Mouse (Mus musculus) limb, embryonic 13.5 days (tissue): ENCODE data around the gene Egln2. TPM values are rescaled to one million over a fixed set of nuclear protein-coding genes. Genes with fewer than 3 reads are reported as not detected.

Experiments
- ATAC-seq: fragments of 200-750 bp; cut with Nextera tagmentation; 2 replicates; pipeline ENCODE4 v1.8.0; 2017; ENCODE audit warnings: low read depth, moderate number of reproducible peaks, moderate TSS enrichment; ENCODE audit not compliant: low FRiP score
- H3K27ac ChIP-seq: fragments of 300-500 bp; sonication (generic); 2 replicates; pipeline ENCODE4 v1.5.1; 2015; ENCODE audit warnings: inconsistent platforms, mild to moderate bottlenecking, moderate library complexity
- H3K27me3 ChIP-seq: fragments of 300-500 bp; sonication (generic); 2 replicates; pipeline ENCODE4 v1.6.1; 2015; ENCODE audit warnings: mild to moderate bottlenecking, inconsistent platforms
- H3K36me3 ChIP-seq: fragments of 300-500 bp; sonication (generic); 2 replicates; pipeline ENCODE4 v1.6.1; 2015; ENCODE audit warnings: inconsistent platforms, mild to moderate bottlenecking, moderate library complexity
- H3K4me1 ChIP-seq: fragments of 300-500 bp; sonication (generic); 2 replicates; pipeline ENCODE4 v1.6.1; 2015; ENCODE audit warnings: inconsistent platforms
- H3K4me2 ChIP-seq: fragments of 300-500 bp; sonication (generic); replicated peaks from 2 replicates; pipeline ENCODE4 v1.6.1; 2015; ENCODE audit warnings: inconsistent platforms, mild to moderate bottlenecking, moderate library complexity
- H3K4me3 ChIP-seq: fragments of 300-500 bp; sonication (generic); 2 replicates; pipeline ENCODE4 v1.5.1; 2015; ENCODE audit warnings: moderate library complexity, mild to moderate bottlenecking, inconsistent platforms
- H3K9ac ChIP-seq: fragments of 300-500 bp; sonication (generic); 2 replicates; pipeline ENCODE4 v1.6.1; 2015; ENCODE audit warnings: mild to moderate bottlenecking, inconsistent platforms
- H3K9me3 ChIP-seq: fragments of 300-500 bp; sonication (generic); 2 replicates; pipeline ENCODE4 v1.6.1; 2016; ENCODE audit warnings: inconsistent platforms
- WGBS: fragments of 180-500 bp; shearing (Covaris S2); methylation state at CpG from one replicate; pipeline ENCODE4 v1.1.7; 2015; 5-methylcytosine and 5-hydroxymethylcytosine counted together
- polyA plus RNA-seq: library from polyadenylated mRNA; unstranded; fragments of >200 nt; fragmentation: Nextera tagmentation; extraction: Ambion mirVana; gene quantifications from 2 replicates; pipeline ENCODE4 v1.2.1, GENCODE M21; 2015

Gene Egln2
- polyA plus RNA-seq, 1 experiment from 2014 or later = 74.3 TPM

- 69% methylated on average over 5 of the region's 5 CpGs for WGBS
- ATAC-seq = no peak
- no peaks in the 10 kb centered on the region for H3K9me3 ChIP-seq
- no peaks in the 10 kb centered on the region for H3K27me3 ChIP-seq
- H3K4me3 ChIP-seq = no peak overlapping the region
- H3K27ac ChIP-seq = no peak overlapping the region
- peaks cover 34% of the 10 kb centered on the region for H3K4me1 ChIP-seq
- H3K36me3 ChIP-seq = peaks cover 61% of the 10 kb centered on the region
- H3K9ac ChIP-seq = 0 out of 2 replicates have a peak overlapping the region, but pooled peaks have one; percentile 31
- H3K4me2 ChIP-seq = no peak overlapping the region; the same call in 1 of the 2 replicates
Observed at GRCm38 (mm10) chr7:27168371-27168770, 1.8 kb upstream of the Egln2 start.

- Histone ChIP-seq H3K27me3 (no peaks in the 10 kb centered on the region), H3K9me3 (no peaks in the 10 kb centered on the region), H3K36me3 (peaks cover 61% of the 10 kb centered on the region), H3K4me1 (peaks cover 41% of the 10 kb centered on the region), H3K27ac (peak overlapping the region; percentile 95; the same call in 1 of the 2 replicates), H3K9ac (peak overlapping the region; percentile 75), H3K4me3 (peak overlapping the region; percentile 60), H3K4me2 (peak overlapping the region; percentile 83)
- no peak for ATAC-seq
- WGBS = 76% methylated on average over 11 of the region's 11 CpGs
Observed at GRCm38 (mm10) chr7:27167475-27168094, 983 bp upstream of the Egln2 start.

GRCm38 (mm10) chr7:27166229-27166613, 381 bp downstream of the Egln2 start:
- H3K9me3 ChIP-seq = no peaks in the 10 kb centered on the region
- peaks cover 47% of the 10 kb centered on the region for H3K4me1 ChIP-seq
- no peaks in the 10 kb centered on the region for H3K27me3 ChIP-seq
- peak overlapping the region; percentile 75 for H3K9ac ChIP-seq
- H3K36me3 ChIP-seq = peaks cover 61% of the 10 kb centered on the region
- H3K4me3 ChIP-seq = peak overlapping the region; percentile 60
- H3K27ac ChIP-seq = peak overlapping the region; percentile 95
- 0% methylated on average over 33 of the region's 43 CpGs for WGBS
- ATAC-seq = peak; percentile 62
- H3K4me2 ChIP-seq = peak overlapping the region; percentile 83

GRCm38 (mm10) chr7:27165696-27166095, 906 bp downstream of the Egln2 start:
- peaks cover 59% of the 10 kb centered on the region for H3K36me3 ChIP-seq
- peak overlapping the region; percentile 83 for H3K4me2 ChIP-seq
- WGBS = 3% methylated on average over 8 of the region's 8 CpGs

GRCm38 (mm10) chr7:27165007-27165655, 1.5 kb downstream of the Egln2 start:
- Histone ChIP-seq H3K9me3 (no peaks in the 10 kb centered on the region), H3K9ac (peak overlapping the region; percentile 75), H3K27ac (no peak overlapping the region), H3K4me3 (peak overlapping the region; percentile 60), H3K4me2 (peak overlapping the region; percentile 83), H3K4me1 (peaks cover 52% of the 10 kb centered on the region), H3K36me3 (peaks cover 58% of the 10 kb centered on the region), H3K27me3 (no peaks in the 10 kb centered on the region)
- 71% methylated on average over 23 of the region's 23 CpGs for WGBS
- ATAC-seq = no peak

More at GRCm38 (mm10) chr7:27165696-27166095, 906 bp downstream of the Egln2 start:
- no peak for ATAC-seq
- peak overlapping the region; percentile 60 for H3K4me3 ChIP-seq
- H3K4me1 ChIP-seq = peaks cover 47% of the 10 kb centered on the region
- peak overlapping the region; percentile 75 for H3K9ac ChIP-seq
- H3K9me3 ChIP-seq = no peaks in the 10 kb centered on the region
- H3K27ac ChIP-seq = peak overlapping the region; percentile 95
- H3K27me3 ChIP-seq = no peaks in the 10 kb centered on the region

- no peaks in the 10 kb centered on the region for H3K9me3 ChIP-seq
- H3K4me2 ChIP-seq = peak overlapping the region; percentile 83
- H3K27ac ChIP-seq = no peak overlapping the region
- H3K27me3 ChIP-seq = no peaks in the 10 kb centered on the region
- H3K9ac ChIP-seq = peak overlapping the region; percentile 75
- H3K36me3 ChIP-seq = peaks cover 60% of the 10 kb centered on the region
- no peak for ATAC-seq
- 82% methylated on average over 33 of the region's 33 CpGs for WGBS
- H3K4me1 ChIP-seq = peaks cover 54% of the 10 kb centered on the region
- H3K4me3 ChIP-seq = peak overlapping the region; percentile 60
Observed at GRCm38 (mm10) chr7:27164112-27164947, 2.3 kb downstream of the Egln2 start.

GRCm38 (mm10) chr7:27163450-27163805, 3.2 kb downstream of the Egln2 start:
- Histone ChIP-seq H3K36me3 (peaks cover 63% of the 10 kb centered on the region), H3K4me1 (peaks cover 54% of the 10 kb centered on the region)

GRCm38 (mm10) chr7:27162780-27163449, 3.7 kb downstream of the Egln2 start:
- no peak for ATAC-seq
- Histone ChIP-seq H3K27me3 (no peaks in the 10 kb centered on the region), H3K9ac (peak overlapping the region; percentile 75), H3K4me3 (peak overlapping the region; percentile 11; the same call in 1 of the 2 replicates), H3K9me3 (no peaks in the 10 kb centered on the region), H3K36me3 (peaks cover 68% of the 10 kb centered on the region), H3K4me2 (peak overlapping the region; percentile 83), H3K27ac (no peak overlapping the region), H3K4me1 (peaks cover 53% of the 10 kb centered on the region)
- WGBS = 84% methylated on average over 5 of the region's 5 CpGs

More at GRCm38 (mm10) chr7:27163450-27163805, 3.2 kb downstream of the Egln2 start:
- no peaks in the 10 kb centered on the region for H3K27me3 ChIP-seq
- peak overlapping the region; percentile 11; the same call in 1 of the 2 replicates for H3K4me3 ChIP-seq
- peak overlapping the region; percentile 75 for H3K9ac ChIP-seq
- H3K27ac ChIP-seq = no peak overlapping the region
- peak overlapping the region; percentile 83 for H3K4me2 ChIP-seq
- 85% methylated on average over 5 of the region's 5 CpGs for WGBS
- no peaks in the 10 kb centered on the region for H3K9me3 ChIP-seq
- no peak for ATAC-seq

GRCm38 (mm10) chr7:27161744-27162143, 4.9 kb downstream of the Egln2 start:
- Histone ChIP-seq H3K27me3 (no peaks in the 10 kb centered on the region), H3K4me1 (peaks cover 44% of the 10 kb centered on the region), H3K36me3 (peaks cover 77% of the 10 kb centered on the region), H3K4me3 (no peak overlapping the region), H3K4me2 (no peak overlapping the region), H3K27ac (no peak overlapping the region), H3K9me3 (no peaks in the 10 kb centered on the region), H3K9ac (0 out of 2 replicates have a peak overlapping the region, but pooled peaks have one; percentile 19)
- no peak for ATAC-seq
- 87% methylated on average over 4 of the region's 4 CpGs for WGBS

- H3K9me3 ChIP-seq = no peaks in the 10 kb centered on the region
- peaks cover 77% of the 10 kb centered on the region for H3K36me3 ChIP-seq
- H3K9ac ChIP-seq = 0 out of 2 replicates have a peak overlapping the region, but pooled peaks have one; percentile 19
- H3K4me1 ChIP-seq = peaks cover 44% of the 10 kb centered on the region
- H3K27ac ChIP-seq = no peak overlapping the region
- no peak overlapping the region for H3K4me3 ChIP-seq
- no peaks in the 10 kb centered on the region for H3K27me3 ChIP-seq
- no peak overlapping the region for H3K4me2 ChIP-seq
- no peak for ATAC-seq
- 86% methylated on average over 3 of the region's 3 CpGs for WGBS
Observed at GRCm38 (mm10) chr7:27160921-27161320, 5.7 kb downstream of the Egln2 start.

GRCm38 (mm10) chr7:27159882-27160281, 6.7 kb downstream of the Egln2 start:
- peak; percentile 92 for ATAC-seq
- WGBS = 16% methylated on average over 8 of the region's 8 CpGs
- H3K4me2 ChIP-seq = 0 out of 2 replicates have a peak overlapping the region, but pooled peaks have one; percentile 11
- no peak overlapping the region for H3K9ac ChIP-seq
- no peaks in the 10 kb centered on the region for H3K27me3 ChIP-seq
- no peaks in the 10 kb centered on the region for H3K9me3 ChIP-seq
- no peak overlapping the region for H3K4me3 ChIP-seq
- H3K27ac ChIP-seq = no peak overlapping the region; the same call in 1 of the 2 replicates
- H3K36me3 ChIP-seq = peaks cover 73% of the 10 kb centered on the region
- H3K4me1 ChIP-seq = peaks cover 35% of the 10 kb centered on the region
